Mouse (Mus musculus): ENCODE measurements around the gene Cdhr5.
"Not testable (repeated sequence)": the region's sequence is repeated elsewhere in the genome, so short reads cannot be mapped to it uniquely, and the experiment has no call there.

Gene Cdhr5

GRCm38 (mm10) chr7:141277701-141278678 lies 1.4 kb upstream of the Cdhr5 start:
- no peak for DNase-seq (ENCODE audit: low read depth)

GRCm38 (mm10) chr7:141275356-141275755 lies 1.2 kb downstream of the Cdhr5 start:
- no peak for DNase-seq (ENCODE audit: low read depth)

GRCm38 (mm10) chr7:141270631-141271030 lies 6.0 kb downstream of the Cdhr5 start:
- DNase-seq (ENCODE audit: low read depth): no peak

GRCm38 (mm10) chr7:141269273-141269545 lies 7.4 kb downstream of the Cdhr5 start:
- DNase-seq (ENCODE audit: low read depth): no peak

GRCm38 (mm10) chr7:141268466-141269272 lies 7.9 kb downstream of the Cdhr5 start:
- no peak for DNase-seq (ENCODE audit: low read depth)

- DNase-seq (ENCODE audit: low read depth): no peak
These were observed 10.6 kb downstream of the Cdhr5 start, which contains the start of gene Irf7 for GRCm38 (mm10) chr7:141265739-141266561. Irf7 (minus strand) TSS chr7:141266481.

- DNase-seq (ENCODE audit: low read depth): no peak
These were observed 11.2 kb downstream of the Cdhr5 start for GRCm38 (mm10) chr7:141265411-141265738.

- no peak for DNase-seq (ENCODE audit: low read depth)
These were observed 11.7 kb downstream of the Cdhr5 start for GRCm38 (mm10) chr7:141264761-141265410.

GRCm38 (mm10) chr7:141264041-141264700 lies 12.4 kb downstream of the Cdhr5 start:
- no peak for DNase-seq (ENCODE audit: low read depth)

- no peak for DNase-seq (ENCODE audit: low read depth)
These were observed 12.9 kb downstream of the Cdhr5 start for GRCm38 (mm10) chr7:141263640-141264039.

- DNase-seq (ENCODE audit: low read depth): no peak
These were observed 15.1 kb downstream of the Cdhr5 start for GRCm38 (mm10) chr7:141261480-141261879.

- DNase-seq (ENCODE audit: low read depth): no peak
These were observed 20.4 kb downstream of the Cdhr5 start for GRCm38 (mm10) chr7:141256159-141256558.

- DNase-seq (ENCODE audit: low read depth): not testable (repeated sequence)
These were observed 26.1 kb downstream of the Cdhr5 start for GRCm38 (mm10) chr7:141250486-141250885.

GRCm38 (mm10) chr7:141231551-141231950 lies 45.0 kb downstream of the Cdhr5 start:
- DNase-seq (ENCODE audit: low read depth): no peak

GRCm38 (mm10) chr7:141231111-141231510 lies 45.5 kb downstream of the Cdhr5 start:
- DNase-seq (ENCODE audit: low read depth): no peak

GRCm38 (mm10) chr7:141230570-141230969 lies 46.0 kb downstream of the Cdhr5 start:
- DNase-seq (ENCODE audit: low read depth): no peak

GRCm38 (mm10) chr7:141229702-141230101 lies 46.9 kb downstream of the Cdhr5 start:
- no peak for DNase-seq (ENCODE audit: low read depth)

GRCm38 (mm10) chr7:141228279-141229067 lies 48.1 kb downstream of the Cdhr5 start, which contains the start of gene Phrf1:
Phrf1 (plus strand) TSS chr7:141228784.
- peak; percentile 72 for DNase-seq (ENCODE audit: low read depth)

- DNase-seq (ENCODE audit: low read depth): no peak
These were observed 48.8 kb downstream of the Cdhr5 start for GRCm38 (mm10) chr7:141227796-141228195.

GRCm38 (mm10) chr7:141226535-141226934 lies 50.1 kb downstream of the Cdhr5 start:
- DNase-seq (ENCODE audit: low read depth): no peak

Measured in c-Kit-positive CD71-negative TER-119-negative erythroid progenitor cells, embryonic 14.5 days (primary cell).